Mouse (Mus musculus): ENCODE data around the gene Akr1c18.
"Not testable (repeated sequence)": the region's sequence is repeated elsewhere in the genome, so short reads cannot be mapped to it uniquely, and the experiment has no call there.

The Akr1c18 gene

DNA sequence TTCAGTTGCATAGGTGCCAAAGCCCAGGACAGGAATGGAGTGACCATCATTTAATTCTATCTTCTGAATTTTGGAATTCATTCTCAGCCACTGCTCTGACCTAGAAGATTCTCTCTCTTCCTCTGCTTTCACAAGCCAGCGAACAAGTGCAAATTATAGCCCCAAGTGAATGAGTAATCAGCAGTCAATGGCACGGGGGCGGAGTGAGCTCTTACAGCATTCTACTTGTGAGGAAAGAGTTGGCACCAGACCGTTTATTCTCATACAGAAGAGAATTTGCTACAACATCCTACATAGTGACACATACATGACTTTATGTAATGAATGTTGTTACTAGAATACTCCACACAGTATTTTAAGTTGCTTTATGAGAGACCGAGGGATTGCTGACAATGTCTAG, at the start of gene Akr1c18:
Akr1c18 (minus strand) TSS at position 137 of the 400 bp plus-strand sequence.
- DNase-seq: no peak

DNA sequence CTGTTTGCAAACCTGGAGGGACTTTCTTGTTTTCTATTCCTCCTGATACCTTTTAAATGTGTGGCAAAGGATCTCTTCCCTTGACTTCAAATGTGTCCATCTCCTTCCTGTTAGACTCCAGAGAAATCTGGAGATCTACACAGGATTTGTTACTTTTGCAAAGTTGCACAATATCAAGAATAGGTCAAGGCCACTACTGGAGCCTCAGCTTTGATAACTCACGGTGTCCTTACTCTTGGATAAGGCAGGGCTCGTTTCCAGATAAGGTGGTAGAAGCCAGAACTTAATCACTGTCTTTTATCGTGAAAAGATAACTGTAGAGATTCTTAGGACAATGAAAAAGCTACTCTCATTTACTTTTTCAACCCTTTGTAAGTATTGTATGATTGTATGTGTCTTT, 42.1 kb upstream of the Akr1c18 start:
- DNase-seq: no peak

- DNase-seq: no peak
These were observed 40.5 kb upstream of the Akr1c18 start, which contains the start of gene Akr1c13 for GRCm38 (mm10) chr13:4190904-4191303. TSS of gene Akr1c13 (plus strand) at chr13:4191150.

DNA sequence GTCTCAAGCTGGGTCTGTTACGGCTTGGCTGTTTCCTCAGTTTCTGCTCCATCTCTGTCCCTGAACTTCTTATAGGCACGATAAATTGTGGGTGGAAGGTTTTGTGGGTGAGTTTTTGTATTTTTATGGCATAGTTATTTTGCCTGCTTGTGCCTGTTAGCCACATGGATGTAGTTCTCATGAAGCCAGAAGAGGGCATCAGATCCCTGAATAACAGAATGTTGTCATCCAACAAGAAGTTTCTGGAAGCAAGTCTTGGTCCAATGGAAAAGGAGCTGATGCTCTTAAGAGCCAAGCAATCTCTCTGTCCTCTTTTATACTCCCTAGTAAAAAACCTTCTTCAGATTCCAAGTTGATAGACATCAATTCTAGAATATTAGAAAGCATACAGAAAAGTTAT, 37.7 kb upstream of the Akr1c18 start:
- DNase-seq: no peak

GRCm38 (mm10) chr13:4186641-4187411, 36.4 kb upstream of the Akr1c18 start:
- peak; percentile 18 for DNase-seq

GRCm38 (mm10) chr13:4183116-4183515, 32.7 kb upstream of the Akr1c18 start:
- no peak for DNase-seq

GRCm38 (mm10) chr13:4181321-4181720, 30.9 kb upstream of the Akr1c18 start:
- not testable (repeated sequence) for DNase-seq

- DNase-seq: no peak
These were observed 22.5 kb upstream of the Akr1c18 start for GRCm38 (mm10) chr13:4172978-4173377.

DNA sequence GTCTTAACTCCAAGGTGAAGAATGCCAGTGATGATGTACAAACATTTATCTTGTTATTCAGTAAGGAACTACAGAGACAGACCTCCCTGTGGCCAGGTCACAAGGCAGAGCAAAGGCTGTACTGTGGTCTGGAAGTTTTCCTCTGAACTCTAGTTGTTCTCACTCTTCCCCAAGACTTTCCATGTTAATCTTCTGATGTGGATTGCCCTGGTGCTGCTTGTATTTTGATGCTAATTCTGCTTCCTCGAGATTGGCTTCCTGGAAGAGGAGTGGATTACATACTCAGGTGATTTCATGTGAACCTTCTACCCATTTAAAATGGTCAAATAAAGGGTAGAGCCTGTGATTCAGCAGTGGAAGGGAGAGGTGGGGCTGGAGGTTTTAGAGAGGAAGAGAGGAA, 17.6 kb upstream of the Akr1c18 start:
- no peak for DNase-seq

GRCm38 (mm10) chr13:4155286-4155685, 4.8 kb upstream of the Akr1c18 start:
- DNase-seq: no peak

GRCm38 (mm10) chr13:4153593-4153992, 3.1 kb upstream of the Akr1c18 start:
- no peak for DNase-seq

DNA sequence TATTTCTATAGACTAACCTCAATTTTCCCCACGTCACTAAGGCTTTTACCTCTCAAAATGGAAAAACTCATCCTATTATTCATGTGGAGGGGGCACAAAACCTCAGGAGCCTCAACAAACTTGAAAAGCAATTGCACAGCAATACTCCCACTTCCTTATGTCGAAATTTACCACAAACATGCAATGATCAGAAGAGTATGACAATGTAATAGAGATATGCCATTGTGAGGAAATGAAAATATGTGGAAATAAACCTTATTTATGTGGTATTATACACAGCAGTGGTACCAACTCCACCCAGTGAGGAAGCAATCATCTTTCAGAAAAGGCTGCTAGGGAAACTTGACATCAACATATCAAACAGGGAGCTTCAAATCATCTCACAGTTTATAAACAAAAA, 2.5 kb upstream of the Akr1c18 start:
- no peak for DNase-seq

- no peak for DNase-seq
These were observed 6.2 kb downstream of the Akr1c18 start for GRCm38 (mm10) chr13:4144261-4144660.

- DNase-seq: peak; percentile 61
These were observed 17.4 kb downstream of the Akr1c18 start for GRCm38 (mm10) chr13:4133070-4133469.

DNA sequence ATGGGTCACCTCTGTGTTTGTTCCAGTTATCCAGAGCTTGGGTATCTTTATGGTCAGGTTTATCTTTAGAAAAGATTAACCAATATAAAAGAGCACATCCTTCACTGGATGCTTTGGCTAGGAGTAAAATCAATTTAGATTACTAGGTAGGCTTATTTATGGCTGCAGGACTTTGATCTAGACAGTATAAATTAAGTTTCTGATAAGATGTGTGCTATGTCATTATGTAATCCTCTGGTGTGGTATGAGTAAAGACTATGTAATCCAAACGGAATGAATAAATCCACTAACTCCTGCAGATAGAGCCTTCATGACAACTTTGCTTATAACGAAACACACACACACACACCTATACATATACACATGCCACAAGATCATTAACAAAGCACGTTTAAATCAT, 18.7 kb downstream of the Akr1c18 start:
- no peak for DNase-seq

GRCm38 (mm10) chr13:4131317-4131716, 19.1 kb downstream of the Akr1c18 start:
- no peak for DNase-seq

GRCm38 (mm10) chr13:4129100-4129499, 21.4 kb downstream of the Akr1c18 start:
- DNase-seq: peak; percentile 11

DNA sequence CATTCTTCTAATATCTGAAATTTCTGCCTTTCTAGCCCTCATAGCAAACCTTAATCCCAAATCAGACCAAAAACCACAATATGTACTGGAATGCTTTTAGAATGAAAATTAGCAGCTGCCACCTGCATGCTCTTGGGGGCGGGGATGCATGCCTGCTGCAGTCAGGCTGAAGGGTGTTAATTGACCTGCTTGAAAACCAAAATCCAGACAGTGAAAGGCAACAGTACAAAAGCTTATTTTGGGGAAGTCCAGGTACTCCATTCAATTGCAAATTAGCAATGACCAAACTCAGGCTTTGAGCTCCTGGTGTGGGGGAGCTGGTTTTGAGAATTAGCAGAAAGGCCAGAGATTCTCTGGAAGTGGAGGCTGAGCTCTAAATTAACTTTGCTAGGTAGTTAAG, 24.6 kb downstream of the Akr1c18 start:
- not testable (repeated sequence) for DNase-seq

GRCm38 (mm10) chr13:4124471-4124870, 26.0 kb downstream of the Akr1c18 start:
- not testable (repeated sequence) for DNase-seq

- no peak for DNase-seq
These were observed 27.3 kb downstream of the Akr1c18 start for GRCm38 (mm10) chr13:4123146-4123545.

GRCm38 (mm10) chr13:4119181-4119904, 31.1 kb downstream of the Akr1c18 start:
- no peak for DNase-seq

- DNase-seq: peak; percentile 52
These were observed 39.9 kb downstream of the Akr1c18 start for GRCm38 (mm10) chr13:4110281-4111188.

DNA sequence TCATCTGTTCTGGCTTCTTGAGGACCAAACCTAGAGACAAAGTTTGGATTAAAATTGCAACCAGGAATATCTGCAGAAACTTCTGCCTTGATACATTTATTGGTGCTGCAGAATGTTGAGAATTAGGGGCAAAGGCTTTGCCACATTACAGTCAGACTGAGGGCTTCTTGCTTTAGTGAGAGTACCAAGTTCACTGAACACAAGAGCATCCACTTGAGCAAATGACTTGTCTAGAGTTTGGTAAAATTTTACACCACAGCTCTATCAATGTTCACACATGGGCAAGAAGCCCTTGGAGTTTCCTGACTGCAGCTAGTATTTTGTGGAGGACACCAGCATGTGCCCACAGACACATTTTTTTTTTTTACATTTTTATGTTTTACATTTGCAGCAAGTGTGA, 47.7 kb downstream of the Akr1c18 start:
- DNase-seq: no peak

All from thymus, postnatal 4 days (tissue).